Mouse (Mus musculus): ENCODE measurements around the gene Slc30a4. TPM values are rescaled to one million over a fixed set of nuclear protein-coding genes. Genes with fewer than 3 reads are reported as not detected.

Slc30a4 gene
- polyA plus RNA-seq, 1 experiment from 2014 or later, result 0.88 TPM

DNA sequence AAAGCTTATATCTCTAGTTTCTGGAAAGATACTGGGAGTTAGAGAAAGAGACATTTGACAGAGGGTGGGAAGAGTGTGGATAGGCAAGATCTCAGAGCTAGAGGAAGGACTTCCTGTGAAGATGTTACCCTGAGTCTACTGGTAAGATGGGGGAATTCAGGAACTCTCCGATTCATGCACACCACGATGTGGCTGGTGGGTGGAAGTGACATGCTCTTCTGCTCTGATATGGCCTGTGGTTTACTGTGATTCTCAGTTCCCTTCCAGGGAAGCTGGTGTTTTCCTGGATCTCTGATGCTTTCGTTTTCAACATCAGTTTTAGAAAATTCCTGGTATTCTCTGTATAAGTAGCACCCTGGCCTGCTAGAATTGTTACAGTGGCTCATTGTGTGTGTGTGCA is 9.4 kb upstream of the Slc30a4 start:
- Histone ChIP-seq H3K27ac (no peak overlapping the region), H3K9ac (no peak overlapping the region), H3K4me2 (no peak overlapping the region), H3K36me3 (no peaks in the 10 kb centered on the region), H3K4me3 (replicated peaks) (no peak overlapping the region), H3K4me1 (replicated peaks) (no peaks in the 10 kb centered on the region), H3K9me3 (replicated peaks) (no peaks in the 10 kb centered on the region), H3K27me3 (no peaks in the 10 kb centered on the region)
- WGBS (ENCODE audit: insufficient replicate concordance), result 17% methylated on average over 3 of the region's 3 CpGs
- DNase-seq (no peak), ATAC-seq (ENCODE audit: low read depth) (no peak)

DNA sequence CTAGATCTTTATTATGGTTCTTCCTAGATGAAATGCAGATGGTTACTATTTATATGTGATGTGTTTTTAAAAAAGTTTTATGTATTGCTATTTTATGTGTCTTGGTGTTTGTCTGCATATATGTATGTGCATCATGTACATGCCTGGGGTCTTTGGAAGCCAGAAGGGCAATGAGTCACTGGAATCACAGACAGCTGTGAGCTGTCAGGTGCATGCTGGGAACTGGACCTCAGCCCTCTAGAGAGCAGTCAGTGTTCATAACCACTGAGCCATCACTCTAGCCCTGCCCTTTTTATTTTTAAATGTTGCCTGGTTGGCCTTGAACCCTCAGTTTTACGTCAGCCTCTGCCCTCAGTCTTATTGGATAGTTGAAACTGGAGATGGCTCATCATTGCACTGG is 6.7 kb upstream of the Slc30a4 start:
- H3K27ac ChIP-seq, result no peak overlapping the region
- 60% methylated on average over 1 of the region's 1 CpGs for WGBS (ENCODE audit: insufficient replicate concordance)
- no peak overlapping the region for H3K9ac ChIP-seq
- ATAC-seq (ENCODE audit: low read depth) (no peak), DNase-seq (no peak)
- H3K4me2 ChIP-seq, result no peak overlapping the region
- H3K9me3 ChIP-seq (replicated peaks), result no peaks in the 10 kb centered on the region
- H3K36me3 ChIP-seq, result no peaks in the 10 kb centered on the region
- H3K4me1 ChIP-seq (replicated peaks), result no peaks in the 10 kb centered on the region
- no peak overlapping the region for H3K4me3 ChIP-seq (replicated peaks)
- peaks cover 3% of the 10 kb centered on the region; the same call in 1 of the 2 replicates for H3K27me3 ChIP-seq

- no peak overlapping the region for H3K4me3 ChIP-seq (replicated peaks)
- H3K4me1 ChIP-seq (replicated peaks), result no peaks in the 10 kb centered on the region
- no peaks in the 10 kb centered on the region for H3K9me3 ChIP-seq (replicated peaks)
- 33% methylated on average over 3 of the region's 3 CpGs for WGBS (ENCODE audit: insufficient replicate concordance)
- no peak for ATAC-seq (ENCODE audit: low read depth)
- no peaks in the 10 kb centered on the region for H3K36me3 ChIP-seq
- no peak overlapping the region for H3K4me2 ChIP-seq
- H3K9ac ChIP-seq, result no peak overlapping the region
- H3K27me3 ChIP-seq, result peaks cover 13% of the 10 kb centered on the region
- no peak for DNase-seq
- no peak overlapping the region for H3K27ac ChIP-seq
Measured at GRCm38 (mm10) chr2:122708080-122708479, 5.6 kb upstream of the Slc30a4 start.

GRCm38 (mm10) chr2:122704572-122704971 is 2.1 kb upstream of the Slc30a4 start:
- no peak overlapping the region for H3K27ac ChIP-seq
- no peaks in the 10 kb centered on the region for H3K9me3 ChIP-seq (replicated peaks)
- no peak overlapping the region for H3K4me2 ChIP-seq
- DNase-seq, result no peak
- WGBS (ENCODE audit: insufficient replicate concordance), result 56% methylated on average over 2 of the region's 2 CpGs
- H3K4me1 ChIP-seq (replicated peaks), result no peaks in the 10 kb centered on the region
- ATAC-seq (ENCODE audit: low read depth), result no peak
- no peaks in the 10 kb centered on the region for H3K36me3 ChIP-seq
- no peak overlapping the region for H3K9ac ChIP-seq
- peaks cover 44% of the 10 kb centered on the region for H3K27me3 ChIP-seq
- H3K4me3 ChIP-seq (replicated peaks), result no peak overlapping the region

DNA sequence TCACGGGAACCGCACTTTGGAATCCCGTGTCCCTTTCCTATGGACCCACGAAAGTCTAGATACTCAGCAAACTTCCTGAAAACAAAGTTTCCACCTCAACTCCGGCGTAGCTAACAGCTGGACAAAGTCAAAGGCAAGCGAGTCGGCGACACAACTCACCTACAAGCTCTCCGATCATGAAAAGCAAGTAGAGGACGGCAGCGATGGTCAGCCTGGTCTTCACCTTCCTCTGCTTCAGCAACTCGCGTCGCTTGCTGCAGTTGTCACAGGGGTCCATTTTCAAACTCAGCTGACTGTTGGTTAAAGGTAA is 637 bp downstream of the Slc30a4 start:
- Histone ChIP-seq H3K27ac (no peak overlapping the region), H3K4me2 (peak overlapping the region; percentile 66), H3K36me3 (no peaks in the 10 kb centered on the region), H3K9me3 (replicated peaks) (no peaks in the 10 kb centered on the region), H3K9ac (peak overlapping the region; percentile 51; the same call in 1 of the 2 replicates), H3K4me3 (replicated peaks) (peak overlapping the region; percentile 61), H3K4me1 (replicated peaks) (no peaks in the 10 kb centered on the region), H3K27me3 (peaks cover 46% of the 10 kb centered on the region)
- no peak for DNase-seq
- no peak for ATAC-seq (ENCODE audit: low read depth)
- 1% methylated on average over 15 of the region's 15 CpGs for WGBS (ENCODE audit: insufficient replicate concordance)

- Histone ChIP-seq H3K27me3 (peaks cover 46% of the 10 kb centered on the region), H3K4me2 (peak overlapping the region; percentile 12; the same call in 1 of the 2 replicates), H3K27ac (no peak overlapping the region), H3K4me1 (replicated peaks) (no peaks in the 10 kb centered on the region), H3K9ac (no peak overlapping the region), H3K9me3 (replicated peaks) (no peaks in the 10 kb centered on the region), H3K4me3 (replicated peaks) (peak overlapping the region; percentile 61; the same call in 1 of the 2 replicates), H3K36me3 (no peaks in the 10 kb centered on the region)
- WGBS (ENCODE audit: insufficient replicate concordance), result 61% methylated on average over 8 of the region's 8 CpGs
- no peak for DNase-seq
- ATAC-seq (ENCODE audit: low read depth), result no peak
Measured at GRCm38 (mm10) chr2:122701012-122701411, 1.5 kb downstream of the Slc30a4 start.

DNA sequence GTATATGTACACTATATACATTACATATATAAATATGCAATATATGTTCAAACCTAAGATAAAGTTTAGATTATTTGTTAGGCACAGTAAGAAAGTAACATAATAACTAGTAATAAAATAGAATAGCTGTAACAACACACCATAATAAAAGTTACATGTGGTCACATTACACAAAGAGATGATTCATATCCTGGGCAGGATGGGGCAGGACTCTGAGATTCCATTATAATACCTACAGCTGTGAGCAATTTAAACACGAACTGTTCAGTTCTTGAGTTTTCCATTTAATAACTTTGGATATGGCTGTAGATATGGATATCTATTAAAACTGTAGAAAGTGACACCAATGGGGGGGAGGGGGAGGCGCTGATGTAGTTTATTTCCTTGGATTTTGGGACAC is 4.9 kb downstream of the Slc30a4 start:
- H3K27me3 ChIP-seq, result peaks cover 27% of the 10 kb centered on the region
- 57% methylated on average over 2 of the region's 2 CpGs for WGBS (ENCODE audit: insufficient replicate concordance)
- no peak for ATAC-seq (ENCODE audit: low read depth)

GRCm38 (mm10) chr2:122686665-122687064 is 15.8 kb downstream of the Slc30a4 start:
- DNase-seq, result no peak

More for the DNA sequence above, 4.9 kb downstream of the Slc30a4 start:
- Histone ChIP-seq H3K27ac (no peak overlapping the region), H3K4me2 (no peak overlapping the region), H3K9me3 (replicated peaks) (no peaks in the 10 kb centered on the region), H3K9ac (no peak overlapping the region), H3K4me3 (replicated peaks) (no peak overlapping the region), H3K4me1 (replicated peaks) (no peaks in the 10 kb centered on the region), H3K36me3 (no peaks in the 10 kb centered on the region)
- no peak for DNase-seq

DNA sequence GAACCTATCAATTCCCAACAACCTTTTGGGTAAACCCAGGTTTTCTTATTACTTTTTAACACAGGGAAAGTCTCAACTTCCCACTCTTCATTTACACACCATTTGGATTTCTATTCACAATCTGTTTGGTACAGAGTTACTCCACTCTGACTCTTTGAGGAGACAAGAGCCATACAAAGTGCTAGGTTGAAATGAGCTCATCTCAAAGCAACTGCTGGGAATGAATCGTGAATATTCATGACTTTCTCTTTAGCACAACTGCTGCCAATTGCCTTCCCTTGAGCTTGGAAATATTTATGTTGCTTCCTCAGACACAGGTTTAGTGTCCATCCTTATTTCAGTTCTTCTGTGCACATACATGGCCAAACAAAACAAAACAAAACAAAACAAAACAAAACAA is 18.8 kb downstream of the Slc30a4 start:
- Histone ChIP-seq H3K27me3 (no peaks in the 10 kb centered on the region), H3K9me3 (replicated peaks) (peaks cover 10% of the 10 kb centered on the region), H3K27ac (no peak overlapping the region), H3K9ac (no peak overlapping the region), H3K4me1 (replicated peaks) (no peaks in the 10 kb centered on the region), H3K4me2 (no peak overlapping the region), H3K36me3 (no peaks in the 10 kb centered on the region), H3K4me3 (replicated peaks) (no peak overlapping the region)
- ATAC-seq (ENCODE audit: low read depth) (no peak), DNase-seq (no peak)
- WGBS (ENCODE audit: insufficient replicate concordance), result 60% methylated on average over 1 of the region's 1 CpGs

More at GRCm38 (mm10) chr2:122686665-122687064, 15.8 kb downstream of the Slc30a4 start:
- 64% methylated on average over 6 of the region's 6 CpGs for WGBS (ENCODE audit: insufficient replicate concordance)
- Histone ChIP-seq H3K27ac (no peak overlapping the region), H3K27me3 (no peaks in the 10 kb centered on the region), H3K4me2 (no peak overlapping the region), H3K4me3 (replicated peaks) (no peak overlapping the region), H3K9ac (no peak overlapping the region), H3K36me3 (no peaks in the 10 kb centered on the region), H3K9me3 (replicated peaks) (peaks cover 6% of the 10 kb centered on the region), H3K4me1 (replicated peaks) (no peaks in the 10 kb centered on the region)
- no peak for ATAC-seq (ENCODE audit: low read depth)

GRCm38 (mm10) chr2:122682520-122682919 is 19.9 kb downstream of the Slc30a4 start:
- no peak overlapping the region for H3K4me2 ChIP-seq
- no peaks in the 10 kb centered on the region for H3K4me1 ChIP-seq (replicated peaks)
- no peak overlapping the region for H3K4me3 ChIP-seq (replicated peaks)
- H3K27ac ChIP-seq, result no peak overlapping the region
- DNase-seq (no peak), ATAC-seq (ENCODE audit: low read depth) (no peak)
- H3K9ac ChIP-seq, result no peak overlapping the region
- no peaks in the 10 kb centered on the region for H3K27me3 ChIP-seq
- no peaks in the 10 kb centered on the region for H3K36me3 ChIP-seq
- 67% methylated on average over 2 of the region's 2 CpGs for WGBS (ENCODE audit: insufficient replicate concordance)
- peaks cover 10% of the 10 kb centered on the region for H3K9me3 ChIP-seq (replicated peaks)

GRCm38 (mm10) chr2:122681379-122682137 is 20.9 kb downstream of the Slc30a4 start:
- no peak for ATAC-seq (ENCODE audit: low read depth)
- 61% methylated on average over 5 of the region's 5 CpGs for WGBS (ENCODE audit: insufficient replicate concordance)

GRCm38 (mm10) chr2:122675126-122675525 is 27.3 kb downstream of the Slc30a4 start:
- H3K4me1 ChIP-seq (replicated peaks), result no peaks in the 10 kb centered on the region
- H3K27me3 ChIP-seq, result no peaks in the 10 kb centered on the region
- ATAC-seq (ENCODE audit: low read depth) (no peak), DNase-seq (no peak)
- WGBS (ENCODE audit: insufficient replicate concordance), result 67% methylated on average over 2 of the region's 2 CpGs
- no peaks in the 10 kb centered on the region for H3K36me3 ChIP-seq
- no peak overlapping the region for H3K4me2 ChIP-seq
- H3K27ac ChIP-seq, result no peak overlapping the region
- H3K9me3 ChIP-seq (replicated peaks), result no peaks in the 10 kb centered on the region
- no peak overlapping the region for H3K9ac ChIP-seq
- no peak overlapping the region for H3K4me3 ChIP-seq (replicated peaks)

More at GRCm38 (mm10) chr2:122681379-122682137, 20.9 kb downstream of the Slc30a4 start:
- H3K9me3 ChIP-seq (replicated peaks), result peaks cover 10% of the 10 kb centered on the region
- no peak overlapping the region for H3K4me2 ChIP-seq
- H3K27ac ChIP-seq, result no peak overlapping the region
- no peaks in the 10 kb centered on the region for H3K27me3 ChIP-seq
- H3K36me3 ChIP-seq, result no peaks in the 10 kb centered on the region
- H3K4me1 ChIP-seq (replicated peaks), result no peaks in the 10 kb centered on the region
- H3K9ac ChIP-seq, result no peak overlapping the region
- no peak for DNase-seq
- H3K4me3 ChIP-seq (replicated peaks), result no peak overlapping the region

Measured in liver, embryonic 13.5 days (tissue).